Mouse (Mus musculus) brain, adult 2 months (tissue): ENCODE measurements at regions not wholly inside any gene's neighbourhood (a gene's known extent, or its start where the extent isn't known, plus 50 kb on each side); places are given as distances from the start of the nearest gene placed in this dataset.
A peak's percentile ranks its signal among the peaks of the same experiment; 100 is the strongest.

Experiments
- DNase-seq: peaks from one replicate; pipeline ENCODE4 v3.0.0; 2011; ENCODE audit warnings: low read depth, low spot score

GRCm38 (mm10) chr15:45612954-45613353 is 5478.8 kb downstream of the 9330182O14Rik start:
- DNase-seq, result peak; percentile 41

DNA sequence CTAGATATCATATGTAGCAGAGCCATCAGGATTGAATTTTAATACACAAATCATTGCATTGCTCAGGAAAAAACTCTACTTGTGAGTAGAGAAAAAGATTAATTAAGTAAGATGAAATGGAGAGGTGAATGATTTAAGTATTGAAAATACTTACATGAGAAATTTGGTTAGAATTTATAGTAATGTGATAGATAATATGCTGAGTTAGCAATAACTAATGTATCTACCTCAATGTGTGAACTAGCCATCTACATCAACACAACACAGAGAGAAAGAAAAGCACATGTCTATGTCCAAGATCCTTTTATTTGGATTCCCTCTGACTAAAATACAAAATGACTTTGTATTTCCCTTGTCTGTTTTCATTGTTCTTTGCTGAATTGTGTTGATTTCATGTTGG is 5512.1 kb downstream of the 9330182O14Rik start:
- DNase-seq, result no peak

DNA sequence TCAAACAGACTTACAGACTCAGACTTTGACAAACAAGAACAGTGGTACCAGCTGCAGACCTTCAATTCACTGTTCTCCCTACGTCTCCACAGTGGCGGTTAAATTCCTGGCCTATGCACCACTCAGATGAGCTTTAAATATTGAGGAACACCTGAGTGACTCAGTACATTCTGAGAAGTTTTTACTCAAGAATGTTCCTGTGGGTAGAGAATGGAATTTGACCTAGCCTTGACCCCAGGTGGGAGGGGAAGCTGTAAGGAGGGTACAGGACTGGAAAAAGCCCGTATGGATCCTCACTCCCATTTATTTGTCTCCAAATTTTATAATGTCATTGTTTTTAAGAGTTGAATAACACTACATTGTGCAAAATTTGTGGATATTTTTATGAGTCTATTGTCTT is 5529.4 kb downstream of the 9330182O14Rik start:
- no peak for DNase-seq

GRCm38 (mm10) chr15:45689446-45689845 is 5555.3 kb downstream of the 9330182O14Rik start:
- no peak for DNase-seq

- no peak for DNase-seq
Observed at GRCm38 (mm10) chr15:45690026-45690425, 5555.9 kb downstream of the 9330182O14Rik start.

GRCm38 (mm10) chr15:45711109-45711508 is 5576.9 kb downstream of the 9330182O14Rik start:
- peak; percentile 70 for DNase-seq

DNA sequence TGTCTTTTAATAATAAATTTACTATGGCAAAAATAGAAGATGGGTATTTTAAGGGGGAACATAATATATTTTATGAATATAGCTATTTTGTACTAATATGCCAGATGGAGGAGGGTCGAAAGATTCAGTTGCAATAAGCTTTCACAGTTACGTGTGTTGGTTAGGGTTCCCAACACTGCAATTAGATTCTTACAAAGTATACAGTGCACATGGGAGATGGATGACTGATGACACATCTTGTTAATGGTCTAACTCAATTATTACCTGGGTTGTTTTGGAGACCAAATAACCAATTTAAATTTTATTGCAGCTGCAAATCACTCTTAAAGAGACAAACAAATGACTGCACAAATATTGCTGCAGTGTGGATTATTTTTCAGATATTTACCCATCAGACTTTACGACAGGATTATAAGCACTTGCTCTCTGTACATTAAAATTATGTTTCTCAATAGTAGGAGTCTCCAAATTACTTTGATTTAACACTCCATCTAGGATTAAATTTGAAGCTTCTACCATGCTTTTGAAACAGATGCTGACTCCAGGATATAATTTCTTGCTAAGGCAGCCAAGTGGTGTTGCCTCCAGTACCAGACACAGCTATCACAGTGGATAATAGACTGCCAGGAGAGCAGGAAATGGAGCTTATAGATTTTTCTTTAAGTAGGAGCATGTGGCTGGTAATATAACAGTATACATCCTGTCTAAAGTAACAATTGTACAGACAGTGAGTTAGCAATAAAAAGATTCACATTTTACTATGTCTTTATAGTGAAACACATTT is 5596.4 kb downstream of the 9330182O14Rik start:
- no peak for DNase-seq

- DNase-seq, result peak; percentile 7
Observed at GRCm38 (mm10) chr15:45763225-45763624, 5629.1 kb downstream of the 9330182O14Rik start.
